Comparison of ENCODE assay signal across 21 mouse cellular contexts in genomic region chr7:110977699-110978392, GRCm38 (mm10). TPM values are rescaled to one million over a fixed set of nuclear protein-coding genes. Genes with fewer than 3 reads are reported as not detected.
DNase-seq lines count a peak whose midpoint lies in the region; ATAC-seq and TF ChIP-seq lines count a peak whose summit lies in the region.
"Had no signal": no experiment of that assay in that cellular context is flagged by ENCODE, and none has a peak within 500 bp of the region (broad histone marks: within the 10 kb centered on the region; RNA-seq: fewer than 3 reads in every experiment).

No protein-coding gene starts in this region.

- no peak overlapping the region for H3K9ac ChIP-seq in liver, embryonic 16.5 days (ENCODE audit: low read depth, low read length)
- H3K9ac ChIP-seq: embryonic facial prominence, embryonic 15.5 days; hindbrain, embryonic 13.5 days; limb, embryonic 12.5 days; lung, embryonic 14.5 days; midbrain, embryonic 13.5 days; stomach, embryonic 15.5 days had no signal

- H3K4me3 ChIP-seq in bone marrow, adult 2 months (replicated peaks; ENCODE audit: control insufficient read depth, low read depth, low read length) = no peak overlapping the region
- no peak overlapping the region for H3K4me3 ChIP-seq in liver, embryonic 16.5 days (ENCODE audit: low read depth, low read length)
- H3K4me3 ChIP-seq: embryonic facial prominence, embryonic 15.5 days; heart, embryonic 10.5 days; hindbrain, embryonic 13.5 days; limb, embryonic 12.5 days; midbrain, embryonic 13.5 days; stomach, embryonic 15.5 days had no signal

- peak; percentile 21 for DNase-seq in thymus, postnatal 14 days
- no peak for DNase-seq in thymus, postnatal 4 days
- peak; percentile 36 for DNase-seq in thymus, postnatal 25 days
- no peak for DNase-seq in left cerebral cortex, postnatal 25 days (ENCODE audit: low spot score in 2 of 2)
- no peak for DNase-seq in heart, postnatal 4 days
- DNase-seq in adipocyte (ENCODE audit: low spot score) = no peak
- DNase-seq: kidney, postnatal 4 days; lung, embryonic 14.5 days; lung, postnatal 4 days; spleen, adult 18-20 months had no signal

- no peaks in the 10 kb centered on the region for H3K27me3 ChIP-seq in liver, embryonic 16.5 days (ENCODE audit: control insufficient read depth, insufficient read depth, low read depth, low read length)
- H3K27me3 ChIP-seq: CH12.LX; embryonic facial prominence, embryonic 15.5 days; hindbrain, embryonic 13.5 days; limb, embryonic 12.5 days; midbrain, embryonic 13.5 days; stomach, embryonic 15.5 days had no signal

- H3K36me3 ChIP-seq in liver, embryonic 16.5 days (ENCODE audit: control insufficient read depth, insufficient read depth) = no peaks in the 10 kb centered on the region
- H3K36me3 ChIP-seq: embryonic facial prominence, embryonic 15.5 days; heart, embryonic 10.5 days; hindbrain, embryonic 13.5 days; limb, embryonic 12.5 days; midbrain, embryonic 13.5 days; stomach, embryonic 15.5 days had no signal

- ATAC-seq in liver, embryonic 16.5 days (ENCODE audit: low read depth) = no peak
- ATAC-seq: forebrain, embryonic 16.5 days; intestine, embryonic 16.5 days; midbrain, embryonic 13.5 days had no signal

- H3K27ac ChIP-seq in bone marrow, adult 2 months (ENCODE audit: control insufficient read depth, insufficient read depth, low read depth, low read length, poor library complexity) = peak overlapping the region; percentile 60; the same call in 1 of the 2 replicates
- H3K27ac ChIP-seq in liver, embryonic 16.5 days (ENCODE audit: low read length) = 0 out of 2 replicates have a peak overlapping the region, but pooled peaks have one; percentile 18
- H3K27ac ChIP-seq: embryonic facial prominence, embryonic 15.5 days; heart, embryonic 10.5 days; hindbrain, embryonic 13.5 days; limb, embryonic 12.5 days; midbrain, embryonic 13.5 days; stomach, embryonic 15.5 days had no signal

- no peaks in the 10 kb centered on the region for H3K9me3 ChIP-seq in liver, embryonic 16.5 days (replicated peaks; ENCODE audit: control insufficient read depth, low read length)
- H3K9me3 ChIP-seq: embryonic facial prominence, embryonic 15.5 days; heart, embryonic 10.5 days; hindbrain, embryonic 13.5 days; limb, embryonic 12.5 days; midbrain, embryonic 13.5 days; stomach, embryonic 15.5 days had no signal

- intact Hi-C loops in left cerebral cortex, postnatal 25 days (cut with DNase I) = no loop called here

- WGBS in bone marrow, adult 2 months = 21% methylated on average over 7 of the region's 7 CpGs
- WGBS in liver, embryonic 16.5 days (ENCODE audit: insufficient replicate concordance) = 27% methylated on average over 7 of the region's 7 CpGs

- TF ChIP-seq CTCF in bone marrow, adult 2 months (IDR thresholded peaks at IDR 0.05; ENCODE audit: control insufficient read depth, insufficient read depth, low read length) = no peak

- no peak overlapping the region for H3K4me2 ChIP-seq in liver, embryonic 16.5 days (ENCODE audit: low read depth, low read length)
- H3K4me2 ChIP-seq: embryonic facial prominence, embryonic 15.5 days; hindbrain, embryonic 13.5 days; limb, embryonic 12.5 days; lung, embryonic 14.5 days; midbrain, embryonic 13.5 days; stomach, embryonic 15.5 days had no signal

- no peak for TF ChIP-seq POLR2A in bone marrow, adult 2 months (IDR thresholded peaks at IDR 0.05; ENCODE audit: borderline replicate concordance, control insufficient read depth, low read depth, low read length)

- peaks cover 7% of the 10 kb centered on the region for H3K4me1 ChIP-seq in bone marrow, adult 2 months (ENCODE audit: control insufficient read depth, insufficient read depth, low read length)
- H3K4me1 ChIP-seq in liver, embryonic 16.5 days (ENCODE audit: control insufficient read depth, low read depth, low read length) = peaks cover 10% of the 10 kb centered on the region

RNA-seq across cellular contexts. Expression of gene Mrvi1, which starts 4.4 kb away (rescaled TPM):
- polyA plus RNA-seq in bone marrow, adult 2 months (2011; ENCODE audit: insufficient read depth, insufficient read length, low replicate concordance, missing spikeins) = 10.7 and 59.3 TPM in 2 replicates
- polyA plus RNA-seq in liver, embryonic 16.5 days (2015; fragmentation: Nextera tagmentation; extraction: Ambion mirVana) = 4.3 and 4.4 TPM in 2 replicates
- total RNA-seq in left cerebral cortex, postnatal 25 days (2021) = 1 to 10 TPM; 2.3 to 3.1 TPM
- 10 to 100 TPM; 10.4 to 13.2 TPM for total RNA-seq in heart, postnatal 4 days (2021)
- total RNA-seq: CH12.LX had no signal

RNA-seq across cellular contexts. Expression of gene Ctr9, which starts 50.9 kb away (rescaled TPM):
- polyA plus RNA-seq in bone marrow, adult 2 months (2011; ENCODE audit: insufficient read depth, insufficient read length, low replicate concordance, missing spikeins) = 12.1 and 21.2 TPM in 2 replicates
- polyA plus RNA-seq in liver, embryonic 16.5 days (2015; fragmentation: Nextera tagmentation; extraction: Ambion mirVana) = 22.9 and 24.7 TPM in 2 replicates
- total RNA-seq in left cerebral cortex, postnatal 25 days (2021) = 10 to 100 TPM; 42.2 to 46.8 TPM
- 10 to 100 TPM; 29.1 to 32.2 TPM for total RNA-seq in heart, postnatal 4 days (2021)

Comparison
In these comparisons a context has a peak if more than half of its experiments do, and no peak if none do; other contexts are left out.
1. DNase-seq: peak in thymus, postnatal 14 days (single experiment) and thymus, postnatal 25 days (single experiment); none in thymus, postnatal 4 days (single experiment), left cerebral cortex, postnatal 25 days (0 of 2), heart, postnatal 4 days (single experiment) and adipocyte (single experiment).